Mouse (Mus musculus): Measurements from ENCODE around the gene Krtap19-4. TPM values are rescaled to one million over a fixed set of nuclear protein-coding genes. Genes with fewer than 3 reads are reported as not detected.

The Krtap19-4 gene
- polyA plus RNA-seq (2015; fragmentation: Nextera tagmentation; extraction: Ambion mirVana): not detected in 2 replicates

DNA sequence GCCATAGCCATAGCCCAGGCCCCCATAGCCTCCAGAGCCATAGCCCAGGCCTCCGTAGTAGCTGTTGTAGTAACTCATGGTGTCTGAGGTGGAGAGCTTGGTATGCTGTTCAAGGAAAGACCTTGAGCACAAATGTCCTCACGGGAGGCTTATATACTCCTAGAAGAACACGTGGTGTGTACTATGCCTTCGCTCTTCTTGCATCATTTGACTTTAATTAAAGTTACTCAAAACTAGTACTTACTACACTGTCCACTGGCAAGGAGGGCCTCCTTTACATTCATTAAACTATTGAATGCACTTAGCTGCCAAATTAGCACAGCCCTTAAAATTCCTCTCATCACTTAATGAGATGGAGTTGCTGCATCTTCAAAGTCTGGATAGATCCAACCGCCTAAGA, at the start of gene Krtap19-4:
Krtap19-4 (minus strand) TSS at position 101 of the 400 bp plus-strand sequence.
- Histone ChIP-seq H3K36me3 (no peaks in the 10 kb centered on the region), H3K4me2 (replicated peaks) (no peak within 1 kb of the TSS), H3K27me3 (no peaks in the 10 kb centered on the region), H3K4me3 (no peak within 1 kb of the TSS), H3K9ac (no peak within 1 kb of the TSS), H3K27ac (no peak within 1 kb of the TSS), H3K4me1 (no peaks in the 10 kb centered on the region), H3K9me3 (no peaks in the 10 kb centered on the region)
- no peak for ATAC-seq (ENCODE audit: low FRiP score, low read depth)
- WGBS: 87% methylated on average over 5 of the region's 5 CpGs

DNA sequence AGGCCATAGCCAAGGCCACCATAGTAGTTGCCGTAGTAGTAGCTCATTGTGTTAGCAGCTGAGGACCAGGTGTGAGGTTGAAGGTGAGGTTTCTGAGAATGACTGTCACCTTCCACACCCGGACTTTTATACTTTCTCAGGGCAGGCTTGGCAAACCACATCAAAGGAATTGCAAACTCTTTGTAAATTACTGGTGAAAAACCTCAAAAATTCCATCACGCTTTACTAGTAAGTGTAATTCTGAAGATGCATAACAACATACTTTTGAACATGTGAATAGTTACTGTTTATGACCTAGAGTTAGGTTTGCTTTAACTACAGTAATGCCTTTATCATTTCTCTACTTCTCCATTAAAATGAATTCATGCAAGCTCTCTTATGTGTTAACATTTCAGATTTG, 47.3 kb upstream of the Krtap19-4 start, which contains the start of gene Krtap19-9b:
Krtap19-9b (minus strand) TSS at position 101 of the 400 bp plus-strand sequence.
- Histone ChIP-seq H3K4me3 (no peak within 1 kb of the TSS), H3K27ac (no peak within 1 kb of the TSS), H3K27me3 (no peaks in the 10 kb centered on the region), H3K4me1 (no peaks in the 10 kb centered on the region), H3K9ac (no peak within 1 kb of the TSS), H3K9me3 (no peaks in the 10 kb centered on the region), H3K36me3 (no peaks in the 10 kb centered on the region), H3K4me2 (replicated peaks) (no peak within 1 kb of the TSS)
- 78% methylated on average over 3 of the region's 3 CpGs for WGBS
- no peak for ATAC-seq (ENCODE audit: low FRiP score, low read depth)

GRCm38 (mm10) chr16:88896357-88896756, 11.5 kb upstream of the Krtap19-4 start, which contains the start of gene Krtap19-5:
Krtap19-5 (minus strand) TSS chr16:88896457.
- no peaks in the 10 kb centered on the region for H3K36me3 ChIP-seq
- ATAC-seq (ENCODE audit: low FRiP score, low read depth): no peak

DNA sequence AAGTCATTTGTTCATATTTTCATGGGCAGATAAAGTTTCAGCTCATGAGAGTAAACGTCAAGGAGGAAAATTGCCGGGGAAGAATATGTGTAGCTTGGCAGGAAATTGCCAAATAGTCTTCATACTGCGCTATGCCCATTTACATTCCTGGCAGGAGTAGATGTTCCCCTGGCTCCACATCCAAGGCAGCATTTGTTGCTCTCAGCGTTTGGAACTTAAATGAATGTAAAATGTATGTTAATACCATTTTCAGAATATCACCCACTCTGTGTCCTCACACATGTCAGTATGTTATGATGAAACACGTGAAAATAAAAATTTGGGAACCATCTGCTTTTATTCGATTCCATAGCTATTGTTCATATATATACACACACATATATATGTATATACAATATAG, 2.0 kb upstream of the Krtap19-4 start:
- WGBS: 85% methylated on average over 6 of the region's 6 CpGs
- H3K9me3 ChIP-seq: no peaks in the 10 kb centered on the region
- no peak for ATAC-seq (ENCODE audit: low FRiP score, low read depth)
- H3K27ac ChIP-seq: no peak overlapping the region
- H3K27me3 ChIP-seq: no peaks in the 10 kb centered on the region
- no peak overlapping the region for H3K4me3 ChIP-seq
- H3K4me1 ChIP-seq: no peaks in the 10 kb centered on the region
- H3K4me2 ChIP-seq (replicated peaks): no peak overlapping the region
- no peaks in the 10 kb centered on the region for H3K36me3 ChIP-seq
- H3K9ac ChIP-seq: no peak overlapping the region

More at GRCm38 (mm10) chr16:88896357-88896756, 11.5 kb upstream of the Krtap19-4 start, which contains the start of gene Krtap19-5:
- H3K27ac ChIP-seq: no peak within 1 kb of the TSS
- H3K4me3 ChIP-seq: no peak within 1 kb of the TSS
- 93% methylated on average over 6 of the region's 6 CpGs for WGBS
- no peaks in the 10 kb centered on the region for H3K4me1 ChIP-seq
- no peaks in the 10 kb centered on the region for H3K9me3 ChIP-seq
- H3K4me2 ChIP-seq (replicated peaks): no peak within 1 kb of the TSS
- H3K27me3 ChIP-seq: no peaks in the 10 kb centered on the region
- H3K9ac ChIP-seq: no peak within 1 kb of the TSS

DNA sequence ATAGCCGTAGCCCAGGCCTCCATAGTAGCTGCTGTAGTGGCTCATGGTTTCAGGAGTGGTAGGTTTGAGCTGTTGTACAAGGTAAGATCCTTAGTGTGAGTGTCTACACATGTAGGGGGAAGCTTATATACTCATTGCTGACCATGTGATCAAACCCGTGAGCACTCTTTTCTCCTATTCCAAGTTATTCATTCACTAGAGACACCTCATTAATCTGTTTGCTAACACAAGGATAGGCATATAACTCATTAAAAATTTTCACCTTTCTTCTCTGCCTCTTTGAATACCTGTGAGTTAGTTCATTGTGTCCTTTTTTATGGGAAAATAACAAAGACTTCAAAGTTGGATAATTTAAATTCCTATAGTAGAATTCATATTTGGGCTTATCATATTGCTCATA, 7.0 kb downstream of the Krtap19-4 start, which contains the start of gene Krtap19-3:
Krtap19-3 (minus strand) TSS at position 101 of the 400 bp plus-strand sequence.
- Histone ChIP-seq H3K27ac (no peak within 1 kb of the TSS), H3K27me3 (no peaks in the 10 kb centered on the region), H3K9me3 (no peaks in the 10 kb centered on the region), H3K4me1 (no peaks in the 10 kb centered on the region), H3K4me3 (no peak within 1 kb of the TSS), H3K36me3 (no peaks in the 10 kb centered on the region), H3K4me2 (replicated peaks) (no peak within 1 kb of the TSS), H3K9ac (no peak within 1 kb of the TSS)
- 92% methylated on average over 2 of the region's 2 CpGs for WGBS
- no peak for ATAC-seq (ENCODE audit: low FRiP score, low read depth)

GRCm38 (mm10) chr16:88874169-88874568, 10.7 kb downstream of the Krtap19-4 start, which contains the start of gene Krtap19-2:
Krtap19-2 (minus strand) TSS chr16:88874269.
- H3K9me3 ChIP-seq: no peaks in the 10 kb centered on the region
- H3K27me3 ChIP-seq: no peaks in the 10 kb centered on the region
- H3K27ac ChIP-seq: no peak within 1 kb of the TSS
- no peak for ATAC-seq (ENCODE audit: low FRiP score, low read depth)
- H3K36me3 ChIP-seq: no peaks in the 10 kb centered on the region
- H3K9ac ChIP-seq: no peak within 1 kb of the TSS
- WGBS: 94% methylated on average over 3 of the region's 3 CpGs
- H3K4me2 ChIP-seq (replicated peaks): no peak within 1 kb of the TSS
- H3K4me1 ChIP-seq: no peaks in the 10 kb centered on the region
- no peak within 1 kb of the TSS for H3K4me3 ChIP-seq

- no peaks in the 10 kb centered on the region for H3K27me3 ChIP-seq
- H3K9me3 ChIP-seq: no peaks in the 10 kb centered on the region
- 88% methylated on average over 6 of the region's 6 CpGs for WGBS
- no peak within 1 kb of the TSS for H3K27ac ChIP-seq
- H3K4me1 ChIP-seq: no peaks in the 10 kb centered on the region
- H3K9ac ChIP-seq: no peak within 1 kb of the TSS
- no peak within 1 kb of the TSS for H3K4me3 ChIP-seq
- no peak within 1 kb of the TSS for H3K4me2 ChIP-seq (replicated peaks)
- H3K36me3 ChIP-seq: no peaks in the 10 kb centered on the region
- ATAC-seq (ENCODE audit: low FRiP score, low read depth): no peak
Measured at GRCm38 (mm10) chr16:88869311-88869710, 15.6 kb downstream of the Krtap19-4 start, which contains the start of gene Krtap19-1. Krtap19-1 (minus strand) TSS chr16:88869411.

- H3K9ac ChIP-seq: no peak overlapping the region
- ATAC-seq (ENCODE audit: low FRiP score, low read depth): no peak
Measured at GRCm38 (mm10) chr16:88864887-88865407, 19.9 kb downstream of the Krtap19-4 start.

GRCm38 (mm10) chr16:88851450-88851849, 33.4 kb downstream of the Krtap19-4 start:
- no peaks in the 10 kb centered on the region for H3K4me1 ChIP-seq
- no peaks in the 10 kb centered on the region for H3K27me3 ChIP-seq
- 12% methylated on average over 5 of the region's 5 CpGs for WGBS
- no peak for ATAC-seq (ENCODE audit: low FRiP score, low read depth)
- no peak overlapping the region for H3K9ac ChIP-seq
- H3K27ac ChIP-seq: no peak overlapping the region
- H3K36me3 ChIP-seq: no peaks in the 10 kb centered on the region
- H3K9me3 ChIP-seq: no peaks in the 10 kb centered on the region
- H3K4me3 ChIP-seq: no peak overlapping the region
- no peak overlapping the region for H3K4me2 ChIP-seq (replicated peaks)

More at GRCm38 (mm10) chr16:88864887-88865407, 19.9 kb downstream of the Krtap19-4 start:
- H3K9me3 ChIP-seq: no peaks in the 10 kb centered on the region
- WGBS: 59% methylated on average over 4 of the region's 4 CpGs
- no peaks in the 10 kb centered on the region for H3K27me3 ChIP-seq
- no peak overlapping the region for H3K4me3 ChIP-seq
- H3K27ac ChIP-seq: no peak overlapping the region
- H3K4me1 ChIP-seq: no peaks in the 10 kb centered on the region
- no peak overlapping the region for H3K4me2 ChIP-seq (replicated peaks)
- H3K36me3 ChIP-seq: no peaks in the 10 kb centered on the region

GRCm38 (mm10) chr16:88848558-88848957, 36.3 kb downstream of the Krtap19-4 start:
- H3K36me3 ChIP-seq: no peaks in the 10 kb centered on the region
- ATAC-seq (ENCODE audit: low FRiP score, low read depth): no peak
- no peak overlapping the region for H3K4me3 ChIP-seq
- H3K4me2 ChIP-seq (replicated peaks): no peak overlapping the region
- no peaks in the 10 kb centered on the region for H3K27me3 ChIP-seq
- H3K4me1 ChIP-seq: no peaks in the 10 kb centered on the region
- WGBS: 77% methylated on average over 4 of the region's 4 CpGs
- H3K9ac ChIP-seq: no peak overlapping the region
- H3K27ac ChIP-seq: no peak overlapping the region
- H3K9me3 ChIP-seq: no peaks in the 10 kb centered on the region

DNA sequence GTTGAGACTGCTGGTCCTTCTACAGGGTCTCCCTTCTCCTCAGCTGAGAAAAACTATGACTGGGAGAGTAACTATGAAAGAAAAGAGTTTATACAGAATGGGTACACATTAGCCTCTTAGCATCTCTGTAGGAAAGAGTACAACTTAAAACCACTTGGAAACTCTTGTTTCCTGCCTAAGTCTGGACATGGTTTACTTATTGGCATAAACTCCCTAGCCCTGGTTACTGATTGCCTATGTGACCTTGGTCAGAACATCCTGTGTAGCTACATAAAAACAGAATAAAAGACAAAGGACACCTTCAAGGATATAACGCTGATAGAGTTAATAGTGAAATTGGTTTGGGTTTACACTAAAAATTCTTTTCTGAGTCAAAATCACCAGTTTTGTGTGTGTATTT, 37.5 kb downstream of the Krtap19-4 start:
- H3K4me2 ChIP-seq (replicated peaks): no peak overlapping the region
- H3K36me3 ChIP-seq: no peaks in the 10 kb centered on the region
- no peaks in the 10 kb centered on the region for H3K9me3 ChIP-seq
- H3K27me3 ChIP-seq: no peaks in the 10 kb centered on the region
- no peaks in the 10 kb centered on the region for H3K4me1 ChIP-seq
- 85% methylated on average over 1 of the region's 1 CpGs for WGBS
- ATAC-seq (ENCODE audit: low FRiP score, low read depth): no peak
- no peak overlapping the region for H3K9ac ChIP-seq
- H3K4me3 ChIP-seq: no peak overlapping the region
- H3K27ac ChIP-seq: no peak overlapping the region

Measured in limb, embryonic 13.5 days (tissue).